Mouse (Mus musculus): ENCODE measurements around the gene Tbc1d14. TPM values are rescaled to one million over a fixed set of nuclear protein-coding genes. Genes with fewer than 3 reads are reported as not detected.

Tbc1d14 gene
- total RNA-seq, 2 experiments from 2014 or later: 73.1 to 79.2 TPM

GRCm38 (mm10) chr5:36449710-36450358 lies 143.2 kb downstream of the Tbc1d14 start:
- intact Hi-C loops (cut with DNase I): no loop called here

GRCm38 (mm10) chr5:36447872-36448271 lies 145.2 kb downstream of the Tbc1d14 start:
- no peak for DNase-seq (ENCODE audit: low spot score in 2 of 2)
- intact Hi-C loops (cut with DNase I): no loop called here

More at GRCm38 (mm10) chr5:36449710-36450358, 143.2 kb downstream of the Tbc1d14 start:
- DNase-seq (ENCODE audit: low spot score in 2 of 2): no peak

GRCm38 (mm10) chr5:36446166-36446890 lies 146.7 kb downstream of the Tbc1d14 start:
- intact Hi-C loops (cut with DNase I): no loop called here
- no peak for DNase-seq (ENCODE audit: low spot score in 2 of 2)

- intact Hi-C loops (cut with DNase I): no loop called here
- no peak for DNase-seq (ENCODE audit: low spot score in 2 of 2)
Measured at GRCm38 (mm10) chr5:36445028-36445427, 148.0 kb downstream of the Tbc1d14 start.

GRCm38 (mm10) chr5:36444611-36445010 lies 148.5 kb downstream of the Tbc1d14 start:
- intact Hi-C loops (cut with DNase I): no loop called here
- no peak for DNase-seq (ENCODE audit: low spot score in 2 of 2)

- no peak for DNase-seq (ENCODE audit: low spot score in 2 of 2)
- intact Hi-C loops (cut with DNase I): no loop called here
Measured at GRCm38 (mm10) chr5:36440741-36441140, 152.3 kb downstream of the Tbc1d14 start.

Other genes starting within 250 kb of the Tbc1d14 start
- 10 to 100 TPM; 36.6 to 45.0 TPM for gene Sorcs2, start 195.1 kb downstream of the Tbc1d14 start, total RNA-seq (2021)
- 10 to 100 TPM; 21.1 to 22.9 TPM for gene Grpel1, start 128.3 kb downstream of the Tbc1d14 start, total RNA-seq (2021)
- 10 to 100 TPM; 27.8 to 28.2 TPM for gene Tada2b, start 109.0 kb downstream of the Tbc1d14 start, total RNA-seq (2021)
- gene Ccdc96, start 108.7 kb downstream of the Tbc1d14 start, total RNA-seq (2021): 1 to 10 TPM; 1.0 to 1.1 TPM
- gene D5Ertd579e, start 102.7 kb upstream of the Tbc1d14 start, total RNA-seq (2021): 100 to 1,000 TPM in 1 of 2 experiments, 10 to 100 TPM in 1; 90.2 to 105 TPM
- gene Bloc1s4, start 155.4 kb upstream of the Tbc1d14 start, total RNA-seq (2021): 10 to 100 TPM; 17.3 to 22.5 TPM
- 100 to 1,000 TPM; 404 to 446 TPM for gene Mrfap1, start 203.5 kb upstream of the Tbc1d14 start, total RNA-seq (2021)
- 10 to 100 TPM; 29.6 to 30.6 TPM for gene Man2b2, start 237.4 kb upstream of the Tbc1d14 start, total RNA-seq (2021)

Measured in left cerebral cortex, postnatal 36 days (tissue).